Mouse (Mus musculus): ENCODE measurements around the gene Eef1g.

- TF ChIP-seq CTCF (conservative IDR thresholded peaks at IDR 0.05; ENCODE audit: low read length) (no peak), POU5F1 (IDR thresholded peaks at IDR 0.05; ENCODE audit: borderline replicate concordance, low read length) (no peak)
Measured at GRCm38 (mm10) chr19:8984255-8984868, 17.5 kb downstream of the Eef1g start.
